ENCODE assay signal across 24 mouse cellular contexts in genomic region chr11:17393832-17394231, GRCm38 (mm10).
DNase-seq lines count a peak whose midpoint lies in the region; ATAC-seq and TF ChIP-seq lines count a peak whose summit lies in the region.
"Had no signal": no experiment of that assay in that cellular context is flagged by ENCODE, and none has a peak within 500 bp of the region (broad histone marks: within the 10 kb centered on the region; RNA-seq: fewer than 3 reads in every experiment).

No protein-coding gene starts in this region.

- 68% methylated on average over 6 of the region's 6 CpGs for WGBS in neural tube, embryonic 11.5 days
- 55% methylated on average over 6 of the region's 6 CpGs for WGBS in hindbrain, postnatal 0 days
- 60% methylated on average over 6 of the region's 6 CpGs for WGBS in neural tube, embryonic 12.5 days
- WGBS in forebrain, embryonic 16.5 days, result 75% methylated on average over 6 of the region's 6 CpGs

- no peak overlapping the region for H3K27ac ChIP-seq in neural tube, embryonic 11.5 days (ENCODE audit: low read depth, low read length)
- 0 out of 2 replicates have a peak overlapping the region, but pooled peaks have one; percentile 17 for H3K27ac ChIP-seq in hindbrain, postnatal 0 days
- no peak overlapping the region for H3K27ac ChIP-seq in neural tube, embryonic 12.5 days
- H3K27ac ChIP-seq in forebrain, embryonic 16.5 days (ENCODE audit: low read length), result no peak overlapping the region
- H3K27ac ChIP-seq: embryonic facial prominence, embryonic 13.5 days; forebrain, embryonic 13.5 days; heart, embryonic 10.5 days; limb, embryonic 12.5 days; midbrain, embryonic 12.5 days; stomach, postnatal 0 days had no signal

- no peak overlapping the region for H3K9ac ChIP-seq in neural tube, embryonic 11.5 days (ENCODE audit: low read length)
- no peak overlapping the region for H3K9ac ChIP-seq in hindbrain, postnatal 0 days (replicated peaks; ENCODE audit: low read length)
- no peak overlapping the region for H3K9ac ChIP-seq in neural tube, embryonic 12.5 days
- no peak overlapping the region for H3K9ac ChIP-seq in forebrain, embryonic 16.5 days (replicated peaks; ENCODE audit: low read depth, low read length)
- H3K9ac ChIP-seq: embryonic facial prominence, embryonic 13.5 days; forebrain, embryonic 13.5 days; limb, embryonic 12.5 days; liver, postnatal 0 days; midbrain, embryonic 12.5 days had no signal

- no peak overlapping the region for H3K4me3 ChIP-seq in neural tube, embryonic 11.5 days (ENCODE audit: low read depth, low read length)
- no peak overlapping the region for H3K4me3 ChIP-seq in hindbrain, postnatal 0 days (ENCODE audit: low read length)
- H3K4me3 ChIP-seq in neural tube, embryonic 12.5 days, result no peak overlapping the region
- H3K4me3 ChIP-seq in forebrain, embryonic 16.5 days (replicated peaks; ENCODE audit: low read length), result no peak overlapping the region
- H3K4me3 ChIP-seq: embryonic facial prominence, embryonic 13.5 days; erythroblast, embryonic 14.5 days; forebrain, embryonic 13.5 days; heart, embryonic 10.5 days; limb, embryonic 12.5 days; midbrain, embryonic 12.5 days had no signal

- no peaks in the 10 kb centered on the region; the same call in 1 of the 2 replicates for H3K4me1 ChIP-seq in neural tube, embryonic 11.5 days (ENCODE audit: control insufficient read depth, insufficient read depth, low read length)
- no peaks in the 10 kb centered on the region for H3K4me1 ChIP-seq in hindbrain, postnatal 0 days (ENCODE audit: insufficient read depth, low read length)
- H3K4me1 ChIP-seq in neural tube, embryonic 12.5 days, result no peaks in the 10 kb centered on the region
- H3K4me1 ChIP-seq in forebrain, embryonic 16.5 days (replicated peaks; ENCODE audit: control insufficient read depth, insufficient read depth, low read length), result no peaks in the 10 kb centered on the region
- H3K4me1 ChIP-seq: embryonic facial prominence, embryonic 13.5 days; forebrain, embryonic 13.5 days; heart, embryonic 10.5 days; limb, embryonic 12.5 days; midbrain, embryonic 12.5 days had no signal

- H3K36me3 ChIP-seq in neural tube, embryonic 11.5 days (ENCODE audit: control insufficient read depth, insufficient read depth, low read length), result no peaks in the 10 kb centered on the region
- no peaks in the 10 kb centered on the region for H3K36me3 ChIP-seq in hindbrain, postnatal 0 days (ENCODE audit: insufficient read depth, low read length)
- H3K36me3 ChIP-seq in neural tube, embryonic 12.5 days, result no peaks in the 10 kb centered on the region
- H3K36me3 ChIP-seq in forebrain, embryonic 16.5 days (ENCODE audit: control insufficient read depth, insufficient read depth), result no peaks in the 10 kb centered on the region
- H3K36me3 ChIP-seq: embryonic facial prominence, embryonic 13.5 days; heart, embryonic 10.5 days; limb, embryonic 12.5 days; midbrain, embryonic 12.5 days had no signal

- H3K4me2 ChIP-seq in neural tube, embryonic 11.5 days (ENCODE audit: low read depth), result no peak overlapping the region
- no peak overlapping the region for H3K4me2 ChIP-seq in hindbrain, postnatal 0 days (ENCODE audit: low read depth, low read length)
- H3K4me2 ChIP-seq in neural tube, embryonic 12.5 days (replicated peaks), result no peak overlapping the region
- H3K4me2 ChIP-seq in forebrain, embryonic 16.5 days (ENCODE audit: low read length), result no peak overlapping the region
- H3K4me2 ChIP-seq: embryonic facial prominence, embryonic 13.5 days; forebrain, embryonic 13.5 days; limb, embryonic 12.5 days; liver, embryonic 11.5 days; midbrain, embryonic 12.5 days had no signal

- H3K27me3 ChIP-seq in neural tube, embryonic 11.5 days (ENCODE audit: control insufficient read depth, insufficient read depth, low read length), result no peaks in the 10 kb centered on the region
- H3K27me3 ChIP-seq in hindbrain, postnatal 0 days (ENCODE audit: insufficient read depth, low read length), result no peaks in the 10 kb centered on the region
- no peaks in the 10 kb centered on the region for H3K27me3 ChIP-seq in neural tube, embryonic 12.5 days (replicated peaks)
- no peaks in the 10 kb centered on the region for H3K27me3 ChIP-seq in forebrain, embryonic 16.5 days (replicated peaks; ENCODE audit: control insufficient read depth, insufficient read depth, low read length)
- H3K27me3 ChIP-seq: embryonic facial prominence, embryonic 13.5 days; forebrain, embryonic 13.5 days; midbrain, embryonic 12.5 days had no signal

- peak; percentile 45; the same call in 1 of the 2 replicates for ATAC-seq in neural tube, embryonic 11.5 days (ENCODE audit: insufficient read depth, low FRiP score, low TSS enrichment)
- 0 out of 2 replicates have a peak, but pooled peaks have one; percentile 21 for ATAC-seq in hindbrain, postnatal 0 days
- peak; percentile 46; the same call in 1 of the 2 replicates for ATAC-seq in neural tube, embryonic 12.5 days (ENCODE audit: low FRiP score, low read depth)
- no peak for ATAC-seq in forebrain, embryonic 16.5 days
- ATAC-seq: forebrain, embryonic 13.5 days; liver, postnatal 0 days had no signal

- no peak for TF ChIP-seq CTCF in hindbrain, postnatal 0 days (IDR thresholded peaks at IDR 0.05; ENCODE audit: low read depth)

- no peaks in the 10 kb centered on the region for H3K9me3 ChIP-seq in neural tube, embryonic 11.5 days (ENCODE audit: control insufficient read depth, low read length)
- no peaks in the 10 kb centered on the region for H3K9me3 ChIP-seq in hindbrain, postnatal 0 days (ENCODE audit: low read length)
- no peaks in the 10 kb centered on the region for H3K9me3 ChIP-seq in neural tube, embryonic 12.5 days
- H3K9me3 ChIP-seq in forebrain, embryonic 16.5 days (ENCODE audit: control insufficient read depth, low read length), result no peaks in the 10 kb centered on the region
- H3K9me3 ChIP-seq: embryonic facial prominence, embryonic 13.5 days; forebrain, embryonic 13.5 days; heart, embryonic 10.5 days; limb, embryonic 12.5 days; midbrain, embryonic 12.5 days had no signal

- DNase-seq in neural tube, embryonic 11.5 days (ENCODE audit: low spot score), result no peak
- DNase-seq in neural tube, embryonic 10.5 days (ENCODE audit: extremely low spot score, low spot score), result no peak
- peak; percentile 33 for DNase-seq in hindbrain, postnatal 0 days (ENCODE audit: low spot score)
- DNase-seq in right cerebral cortex, postnatal 36 days (ENCODE audit: low spot score in 2 of 2), result no peak
- no peak for DNase-seq in cerebellum, adult 11 months
- DNase-seq: adrenal gland, postnatal 36 days; cerebellum, adult 18-20 months; cerebellum, postnatal 25 days; gastrocnemius, postnatal 10 days; kidney, adult 11 months; kidney, postnatal 4 days; liver, postnatal 0 days; lung, postnatal 10 days; thymus, adult 2 months had no signal
